Comparison of ENCODE assay signal across 18 mouse cellular contexts in genomic region chr5:130927794-130928149, GRCm38 (mm10).
A peak's percentile ranks its signal among the peaks of the same experiment; 100 is the strongest.
DNase-seq lines count a peak whose midpoint lies in the region; ATAC-seq lines count a peak whose summit lies in the region.
"Had no signal": no experiment of that assay in that cellular context is flagged by ENCODE, and none has a peak within 500 bp of the region (broad histone marks: within the 10 kb centered on the region; RNA-seq: fewer than 3 reads in every experiment).

No protein-coding gene starts in this region.

- ATAC-seq in heart, embryonic 12.5 days (ENCODE audit: insufficient number of reproducible peaks, low FRiP score): peak; percentile 77
- no peak for ATAC-seq in intestine, embryonic 15.5 days
- ATAC-seq: activated CD4-positive, CD25-positive, alpha-beta regulatory T cell, adult 4 months; CD4-positive, CD25-positive, alpha-beta regulatory T cell, adult 4 months had no signal

- 0 out of 2 replicates have a peak, but pooled peaks cover 2% of the 10 kb centered on the region for H3K9me3 ChIP-seq in heart, embryonic 12.5 days (replicated peaks)
- H3K9me3 ChIP-seq in intestine, embryonic 15.5 days: no peaks in the 10 kb centered on the region

- 0 out of 2 replicates have a peak, but pooled peaks cover 4% of the 10 kb centered on the region for H3K4me1 ChIP-seq in heart, embryonic 12.5 days (replicated peaks)
- H3K4me1 ChIP-seq in intestine, embryonic 15.5 days (replicated peaks): no peaks in the 10 kb centered on the region

- 0 out of 2 replicates have a peak overlapping the region, but pooled peaks have one; percentile 33 for H3K27ac ChIP-seq in heart, embryonic 12.5 days (ENCODE audit: poor library complexity, severe bottlenecking)
- no peak overlapping the region for H3K27ac ChIP-seq in intestine, embryonic 15.5 days
- H3K27ac ChIP-seq: hindbrain, embryonic 13.5 days; macrophage had no signal

- H3K4me2 ChIP-seq in heart, embryonic 12.5 days: no peak overlapping the region
- no peak overlapping the region for H3K4me2 ChIP-seq in intestine, embryonic 15.5 days (replicated peaks)
- H3K4me2 ChIP-seq: hindbrain, embryonic 13.5 days had no signal

- DNase-seq in kidney, postnatal 10 days: peak; percentile 22
- no peak for DNase-seq in kidney, adult 18-20 months
- peak; percentile 4 for DNase-seq in lung, postnatal 10 days
- DNase-seq in lung, postnatal 36 days: no peak
- DNase-seq in heart, postnatal 4 days: peak; percentile 34
- DNase-seq in embryo, embryonic 9.5 days (ENCODE audit: extremely low spot score): no peak
- DNase-seq: cerebellum, adult 11 months; gastrocnemius, postnatal 14 days; kidney, adult 8-10 months; layer of hippocampus, adult 9-11 months; midbrain, embryonic 14.5 days; right cerebral cortex, postnatal 25 days had no signal

- WGBS in heart, embryonic 12.5 days: 46% methylated on average over 8 of the region's 8 CpGs
- 61% methylated on average over 8 of the region's 8 CpGs for WGBS in intestine, embryonic 15.5 days

- H3K27me3 ChIP-seq in heart, embryonic 12.5 days (replicated peaks): no peaks in the 10 kb centered on the region
- no peaks in the 10 kb centered on the region for H3K27me3 ChIP-seq in intestine, embryonic 15.5 days (replicated peaks)
- H3K27me3 ChIP-seq: hindbrain, embryonic 13.5 days had no signal

- H3K4me3 ChIP-seq in heart, embryonic 12.5 days: no peak overlapping the region
- H3K4me3 ChIP-seq in intestine, embryonic 15.5 days (replicated peaks): no peak overlapping the region
- H3K4me3 ChIP-seq: hindbrain, embryonic 13.5 days had no signal

- no peak overlapping the region for H3K9ac ChIP-seq in heart, embryonic 12.5 days
- H3K9ac ChIP-seq in intestine, embryonic 15.5 days: no peak overlapping the region
- H3K9ac ChIP-seq: hindbrain, embryonic 13.5 days had no signal

- H3K36me3 ChIP-seq in heart, embryonic 12.5 days: no peaks in the 10 kb centered on the region
- H3K36me3 ChIP-seq in intestine, embryonic 15.5 days: no peaks in the 10 kb centered on the region
- H3K36me3 ChIP-seq: hindbrain, embryonic 13.5 days had no signal

Comparison
In these comparisons a context has a peak if more than half of its experiments do, and no peak if none do; other contexts are left out.
1. DNase-seq: peak in kidney, postnatal 10 days (single experiment), lung, postnatal 10 days (single experiment) and heart, postnatal 4 days (single experiment); none in kidney, adult 18-20 months (single experiment), lung, postnatal 36 days (single experiment) and embryo, embryonic 9.5 days (single experiment).